Mouse (Mus musculus) layer of hippocampus, adult 18-20 months (tissue): Measurements from ENCODE around the gene Rrp12. TPM values are rescaled to one million over a fixed set of nuclear protein-coding genes. Genes with fewer than 3 reads are reported as not detected.
A peak's percentile ranks its signal among the peaks of the same experiment; 100 is the strongest.
"Not testable (repeated sequence)": the region's sequence is repeated elsewhere in the genome, so short reads cannot be mapped to it uniquely, and the experiment has no call there.

ENCODE experiments used
- DNase-seq, 2 experiments: peaks; one replicate each; pipeline ENCODE4 v3.0.0; 2022; ENCODE audit warnings: low spot score in 2 of 2
- total RNA-seq, 2 experiments: library from RNA; stranded (reverse); gene quantifications; 2 replicates each; pipeline ENCODE4 v1.2.3; 2021

Rrp12 gene
- total RNA-seq, 2 experiments from 2014 or later = 31.8 to 32.2 TPM

DNA sequence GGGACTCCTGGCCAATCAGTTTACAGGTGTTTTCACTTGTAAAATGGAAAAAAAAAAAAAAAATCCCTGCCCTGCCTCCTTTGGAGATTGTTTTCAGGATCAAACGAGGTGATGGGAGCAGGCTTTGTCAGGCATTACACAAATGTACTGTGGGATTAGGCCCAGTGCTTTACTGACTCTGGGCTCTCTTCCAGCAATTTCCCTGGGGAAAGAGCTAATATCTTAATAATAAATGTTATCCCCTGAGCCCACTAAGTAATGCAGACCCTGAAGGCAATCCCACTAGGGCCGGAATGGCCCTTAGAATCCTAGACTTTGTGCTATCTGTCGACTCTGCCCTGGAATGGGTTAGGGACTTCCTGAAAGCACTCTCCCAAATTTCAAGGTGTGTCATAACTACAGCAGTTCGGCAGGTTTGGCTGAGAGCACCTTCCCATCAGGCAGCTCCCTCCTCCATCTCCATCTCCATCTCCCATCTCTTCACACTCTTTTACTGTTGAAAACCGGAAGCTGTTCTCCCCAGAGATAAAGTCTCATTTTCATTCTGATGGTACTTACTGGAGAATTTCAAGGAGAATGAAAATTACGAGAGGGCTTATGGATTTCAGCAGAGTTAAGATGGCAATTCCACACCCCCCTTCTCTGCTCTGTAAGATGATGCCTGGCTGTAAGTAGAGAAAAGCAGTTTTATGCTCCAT is 45.8 kb downstream of the Rrp12 start:
- no peak for DNase-seq

DNA sequence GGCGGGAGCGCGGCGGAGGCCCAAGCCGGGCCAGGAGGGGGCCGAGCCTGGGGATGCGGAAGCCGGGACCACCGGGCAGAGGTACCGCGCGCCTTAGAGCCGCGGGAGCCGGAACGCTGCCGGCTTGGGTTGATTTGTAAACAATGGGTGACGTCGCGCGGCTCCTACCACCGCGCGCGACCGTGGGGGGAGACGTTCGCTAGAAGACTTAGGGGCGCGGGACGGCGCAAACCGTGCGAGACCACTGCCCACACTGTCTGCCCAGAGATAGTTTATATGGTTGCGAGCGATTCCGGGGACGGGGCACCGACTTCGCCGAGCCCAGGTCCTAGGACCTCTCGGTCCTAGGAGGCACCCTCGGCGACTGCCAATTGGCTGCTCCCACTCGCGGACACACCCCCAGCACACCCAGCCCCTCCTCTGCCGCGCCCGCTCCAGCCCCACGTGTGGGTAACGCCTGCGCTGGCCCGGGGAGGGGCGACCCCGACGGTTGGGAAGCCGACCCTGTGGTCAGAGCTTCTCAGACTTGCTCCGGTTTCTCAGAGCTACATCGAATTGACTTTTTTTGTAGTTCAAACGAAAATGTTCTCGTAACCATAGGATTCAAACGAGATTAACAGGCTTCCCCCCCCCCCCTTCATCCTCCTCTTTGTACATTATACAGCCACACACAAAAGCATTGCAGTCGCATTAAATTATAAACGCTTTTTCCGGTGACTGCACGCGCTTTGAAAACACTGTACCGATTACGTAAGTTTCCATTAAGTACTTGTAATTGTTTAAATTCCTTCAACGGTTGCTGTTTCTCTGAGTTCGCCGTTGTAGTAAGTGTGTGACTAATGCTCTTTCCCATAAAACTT is 47.8 kb downstream of the Rrp12 start, which contains the start of gene Frat2:
TSS of gene Frat2 (minus strand) at position 141 of the 860 bp plus-strand sequence.
- DNase-seq = peak; percentile 82 to 91

DNA sequence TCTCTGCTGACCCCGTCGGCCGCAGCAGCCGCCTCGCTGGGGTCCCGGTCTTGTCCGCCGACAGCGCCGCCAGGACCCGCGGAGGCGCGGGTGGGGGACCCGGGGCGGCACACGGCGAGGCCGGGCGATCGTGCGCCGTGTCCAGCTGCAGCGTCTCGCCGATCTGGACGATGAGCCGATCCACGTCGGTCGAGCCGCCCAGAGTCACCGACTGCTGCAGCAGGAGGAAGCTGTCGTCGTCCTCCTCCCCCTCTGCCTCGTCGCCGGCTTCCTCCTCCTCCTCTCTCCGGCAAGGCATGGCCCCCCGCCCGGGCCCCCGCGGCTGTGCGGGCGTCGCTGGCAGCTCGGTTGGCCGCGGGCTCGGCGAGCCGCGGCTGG is 48.4 kb downstream of the Rrp12 start:
- DNase-seq = not testable (repeated sequence)

DNA sequence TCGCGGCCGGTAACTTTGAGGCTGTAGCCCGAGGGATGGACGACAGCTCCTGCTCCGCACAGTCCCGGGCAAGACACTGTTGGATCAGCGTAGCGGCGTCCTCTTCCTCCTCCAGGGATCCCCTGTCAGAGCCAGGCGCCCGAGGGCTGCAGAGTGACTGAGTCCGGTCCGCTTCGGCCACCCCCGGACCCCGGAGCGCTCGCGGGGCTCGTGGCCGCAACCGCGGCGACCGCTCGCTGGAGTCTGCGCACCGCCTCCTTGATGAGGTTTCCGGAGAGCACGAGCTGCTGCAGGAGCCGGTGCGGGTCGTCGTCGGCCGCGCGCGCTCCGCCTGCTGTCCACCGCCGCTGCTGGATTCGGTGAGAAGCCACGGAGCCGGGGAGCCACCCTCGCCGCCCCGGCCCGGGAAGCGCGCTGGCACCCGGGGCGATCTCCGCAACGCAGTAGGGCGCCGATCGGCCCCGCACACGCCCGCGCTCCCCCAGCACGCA is 48.8 kb downstream of the Rrp12 start:
- DNase-seq = peak; percentile 30 to 35

DNA sequence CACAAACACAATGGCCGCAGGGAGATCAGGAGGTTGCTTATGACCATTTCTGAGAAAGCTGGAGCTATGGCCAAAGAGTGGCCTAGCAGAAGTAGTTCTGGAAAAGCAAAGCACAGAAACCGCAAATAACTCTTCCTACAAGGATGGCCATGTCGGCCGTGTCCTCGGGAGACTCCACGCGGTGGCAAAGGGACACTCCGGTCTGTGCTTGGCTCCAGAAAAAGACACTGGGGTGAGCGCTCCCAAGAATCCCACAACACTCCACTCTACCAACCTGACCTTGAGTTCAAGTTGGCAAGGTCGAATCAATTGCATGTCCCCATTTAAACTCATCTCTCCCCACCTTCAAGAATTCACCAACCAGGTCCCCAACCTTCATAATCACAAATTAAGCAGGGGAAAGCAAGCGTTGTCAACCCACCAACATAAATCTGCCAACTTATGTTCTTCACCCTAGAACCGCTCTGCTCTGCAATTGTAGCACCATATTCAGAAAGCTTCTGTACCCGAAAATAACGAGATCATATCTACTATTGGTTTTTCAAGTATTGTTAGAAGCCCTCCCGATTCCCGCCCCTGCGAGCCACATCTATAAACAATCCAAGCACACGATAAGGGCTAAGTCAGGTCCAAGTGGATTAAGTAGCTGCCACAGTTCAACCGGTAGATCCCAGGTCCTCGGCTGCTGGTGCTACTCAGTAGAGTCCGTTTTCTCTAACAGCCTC is 49.4 kb downstream of the Rrp12 start:
- DNase-seq = no peak

DNA sequence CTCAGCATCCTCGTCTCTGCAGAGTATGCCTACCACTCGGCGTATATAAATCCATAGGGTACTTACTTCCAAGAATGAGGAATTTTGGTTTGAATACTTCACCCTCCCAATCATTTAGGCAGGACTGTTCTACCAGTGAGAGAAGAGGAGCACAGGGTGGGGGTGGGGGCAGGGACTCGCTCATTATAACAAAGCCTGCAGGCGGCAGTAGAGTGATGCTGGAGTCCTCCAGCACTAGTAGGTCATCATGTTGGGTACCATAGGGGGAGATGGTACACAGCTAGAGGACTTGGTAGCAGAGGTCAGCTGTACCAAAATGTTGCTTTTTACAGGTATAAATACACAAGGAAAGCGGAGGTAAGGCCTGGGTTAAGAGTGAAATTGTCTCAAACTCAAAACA is 51.6 kb downstream of the Rrp12 start:
- no peak for DNase-seq

DNA sequence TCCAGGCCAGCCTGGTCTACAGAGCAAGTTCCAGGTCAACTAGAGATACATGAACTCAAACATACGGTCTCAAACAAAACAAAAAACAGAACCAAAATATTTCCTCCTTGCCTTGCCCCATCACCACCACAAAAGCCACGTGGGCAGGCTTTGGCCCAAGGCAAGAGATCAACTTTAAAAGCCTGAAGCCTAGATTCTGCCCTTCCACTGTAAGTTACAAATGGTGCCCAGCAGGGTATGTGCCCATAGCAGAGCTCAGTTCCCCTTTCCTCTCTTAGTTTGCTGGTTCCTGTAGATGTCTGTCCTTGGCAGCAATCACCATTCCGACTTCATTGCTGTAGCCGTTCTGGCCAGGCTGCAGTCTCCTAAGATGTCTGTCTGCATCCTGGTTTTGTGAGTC is 53.3 kb downstream of the Rrp12 start:
- no peak for DNase-seq

DNA sequence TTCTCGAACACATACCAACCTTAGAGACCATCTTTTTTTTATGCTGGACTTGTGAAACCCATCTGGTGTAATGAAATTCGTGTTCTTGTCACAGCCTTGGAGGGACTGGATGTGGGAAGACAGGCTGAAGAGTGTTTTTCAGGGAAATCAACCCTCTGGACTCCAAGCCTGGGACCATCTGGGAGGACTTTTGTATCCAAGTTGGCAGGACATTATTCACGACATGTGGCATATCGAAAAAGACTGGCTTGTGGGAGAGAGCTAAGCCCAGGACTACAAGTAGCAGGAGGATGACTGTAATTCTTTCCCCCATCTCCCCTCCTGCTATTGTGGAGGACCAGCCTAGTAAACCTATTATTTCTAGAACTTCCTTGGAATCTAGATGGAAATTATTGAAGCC is 53.8 kb downstream of the Rrp12 start:
- no peak for DNase-seq

DNA sequence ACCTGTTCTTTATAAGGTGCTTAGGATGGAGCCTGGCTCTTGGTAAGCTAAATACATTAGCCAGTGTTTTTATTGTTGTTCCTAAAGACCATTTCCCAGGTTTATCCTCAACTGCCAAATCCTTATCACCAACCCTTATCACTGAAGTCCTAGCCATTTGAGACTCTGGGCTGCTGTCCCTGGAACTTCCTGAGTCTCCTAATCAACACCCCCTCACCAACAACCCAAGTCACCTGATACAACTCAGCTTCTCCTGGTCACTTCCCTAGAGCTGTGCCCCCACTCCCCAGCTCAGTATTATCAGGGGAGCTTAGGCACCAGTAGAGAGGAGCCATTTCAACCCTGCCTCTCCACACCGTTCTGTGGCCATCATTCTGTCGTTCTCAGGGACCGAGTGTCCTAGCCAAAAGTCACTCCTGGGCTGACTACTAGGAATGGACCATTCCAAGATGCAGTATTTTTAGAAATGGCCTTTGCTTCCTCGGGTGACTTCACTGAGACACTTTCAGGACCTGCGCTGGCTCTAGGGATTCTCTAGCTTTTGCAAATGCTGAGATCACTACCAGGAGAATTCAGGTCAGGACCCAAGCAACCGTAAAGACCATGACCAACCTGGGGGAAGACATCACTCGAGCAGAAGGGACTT is 54.7 kb downstream of the Rrp12 start:
- no peak for DNase-seq

DNA sequence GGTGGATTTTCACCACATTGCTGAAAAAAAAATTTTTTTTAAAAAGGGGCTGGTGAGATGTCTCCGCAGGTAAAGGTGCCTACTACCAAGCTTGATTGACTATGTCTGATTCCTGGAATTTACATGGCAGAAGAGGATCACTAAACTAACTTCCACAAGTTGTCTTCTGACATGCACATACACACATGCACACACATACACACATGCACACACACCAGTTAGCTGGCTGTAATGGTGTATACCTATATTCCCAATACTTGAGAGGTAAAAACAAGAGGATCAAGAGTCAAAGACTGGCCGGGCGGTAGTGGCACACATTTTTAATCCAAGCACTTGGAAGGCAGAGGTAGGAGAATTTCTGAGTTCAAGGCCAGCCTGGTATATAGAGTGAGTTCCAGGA is 56.3 kb downstream of the Rrp12 start:
- DNase-seq = no peak

DNA sequence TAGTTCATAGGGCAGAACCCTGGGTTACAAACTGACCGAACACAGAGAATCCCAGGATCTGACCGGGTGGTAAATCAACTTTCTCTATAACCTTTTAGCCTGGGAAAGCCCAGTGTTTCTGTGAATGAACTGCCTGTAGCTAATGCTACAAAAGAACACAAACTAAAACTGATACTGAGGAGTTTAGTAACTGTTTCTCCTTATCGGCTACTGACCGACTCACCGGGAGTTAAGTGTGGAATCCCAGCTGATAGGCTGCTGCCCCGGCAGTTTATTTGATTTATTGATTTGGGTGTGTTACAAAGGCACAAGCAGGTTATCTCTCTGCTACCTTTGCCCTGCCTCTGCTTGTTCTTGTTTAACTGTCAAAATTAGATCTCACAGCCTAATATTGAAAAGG is 57.2 kb downstream of the Rrp12 start:
- no peak for DNase-seq

DNA sequence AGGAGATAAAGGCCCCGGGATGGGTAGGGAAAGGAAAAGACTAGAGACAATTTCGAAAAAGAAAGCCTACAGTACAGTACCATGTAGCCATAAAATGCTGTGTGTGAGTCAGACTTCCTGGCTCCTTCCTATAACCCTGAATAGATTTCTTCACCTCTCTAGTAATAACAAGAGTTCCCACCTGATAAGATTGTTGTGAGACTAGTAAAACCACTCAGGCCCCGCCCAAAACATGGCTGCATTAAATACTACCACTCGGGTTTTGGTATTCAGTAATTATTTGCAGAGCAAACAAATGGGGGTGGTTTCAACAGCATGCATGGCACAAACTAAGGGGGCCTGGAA is 58.1 kb downstream of the Rrp12 start:
- DNase-seq = no peak

DNA sequence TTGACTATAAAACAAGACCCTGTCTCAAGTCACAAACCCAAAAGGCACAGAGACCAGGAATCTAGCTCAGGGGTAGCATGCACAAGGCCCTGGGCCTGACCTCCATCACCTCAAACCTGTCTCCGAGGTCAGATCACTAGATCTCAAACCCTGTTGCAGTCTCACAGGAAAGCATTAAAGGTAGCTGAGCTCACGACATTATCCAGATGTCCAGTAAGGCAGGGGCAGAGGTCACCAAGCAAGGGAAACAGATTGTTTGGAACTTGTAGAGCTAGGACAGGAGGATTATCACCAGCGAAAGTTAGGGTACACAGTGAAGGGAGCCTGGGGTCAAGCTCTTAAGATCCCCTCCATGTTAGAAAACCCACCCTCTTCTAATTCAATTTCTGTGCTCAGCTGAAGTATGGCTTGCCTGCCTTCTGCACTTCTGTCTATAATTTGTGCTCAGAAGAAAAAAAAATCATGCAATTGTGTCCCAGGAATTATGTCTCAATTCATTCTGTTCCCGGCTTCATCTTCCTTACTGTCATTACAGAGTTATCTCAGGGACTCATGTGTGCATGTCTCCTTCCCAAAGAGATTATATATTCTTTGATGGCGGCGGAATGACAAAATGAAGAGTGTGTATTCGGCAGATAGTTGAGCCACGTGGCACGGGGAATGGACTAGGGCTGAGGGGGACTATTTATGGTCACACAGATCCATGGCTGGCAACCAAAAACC is 58.6 kb downstream of the Rrp12 start:
- no peak for DNase-seq

DNA sequence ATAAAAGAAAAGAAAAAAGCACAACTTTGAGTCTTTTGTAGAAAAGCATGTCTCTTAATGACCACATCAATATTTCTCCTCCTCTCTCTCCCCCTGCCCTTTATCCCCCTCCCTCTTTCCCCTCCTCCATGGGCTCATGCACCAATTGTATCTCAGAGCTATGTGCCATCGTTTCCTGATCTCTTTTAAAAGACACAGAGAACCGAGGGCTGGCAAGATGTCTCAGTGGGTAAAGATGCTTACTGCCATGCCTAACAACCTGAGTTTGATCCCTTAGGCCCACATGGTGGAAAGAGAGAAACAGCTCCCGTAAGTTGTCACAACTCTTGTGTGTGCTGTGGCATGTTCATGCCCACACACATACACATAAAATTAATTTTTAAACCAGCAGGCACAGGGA is 59.3 kb downstream of the Rrp12 start:
- no peak for DNase-seq

DNA sequence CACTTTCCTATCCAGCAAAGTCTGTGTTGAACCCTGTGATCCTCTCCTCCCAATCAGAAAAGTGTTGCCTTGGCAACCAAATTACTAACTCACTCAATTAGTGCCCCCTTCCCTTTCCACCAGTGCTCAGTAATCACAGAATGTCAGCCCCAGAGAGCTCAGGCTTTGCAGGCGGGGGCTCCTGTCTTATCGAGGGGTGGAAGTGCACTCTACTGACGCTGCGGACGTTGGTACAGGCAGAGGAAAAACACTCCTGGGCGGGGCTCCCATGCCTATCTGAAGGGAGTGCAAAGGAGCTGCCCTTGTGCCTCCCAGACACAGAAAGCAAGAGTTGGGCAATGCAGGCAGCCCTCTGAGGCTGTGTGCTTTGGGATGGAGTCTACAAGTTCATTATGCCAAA is 60.2 kb downstream of the Rrp12 start:
- DNase-seq = peak; percentile 57 to 77

DNA sequence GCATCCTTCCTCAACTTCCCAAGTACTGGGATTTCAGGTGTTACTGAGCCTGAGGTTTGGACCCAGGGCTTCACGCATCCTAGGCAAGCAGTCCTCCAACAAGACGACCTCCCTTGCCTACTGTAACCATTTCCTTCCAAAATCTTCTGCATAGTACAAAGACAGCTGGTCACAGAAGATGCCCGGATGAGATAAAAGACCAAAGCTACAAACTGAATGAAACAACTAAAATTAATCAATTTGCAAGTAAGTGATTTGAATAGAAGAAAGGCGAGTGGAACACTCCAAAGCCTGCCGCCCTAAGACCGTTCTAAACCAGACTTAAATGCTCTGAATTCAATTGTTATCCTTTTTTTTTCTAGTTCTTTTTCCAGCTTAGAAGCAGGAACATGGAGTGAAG is 60.6 kb downstream of the Rrp12 start:
- DNase-seq = no peak

DNA sequence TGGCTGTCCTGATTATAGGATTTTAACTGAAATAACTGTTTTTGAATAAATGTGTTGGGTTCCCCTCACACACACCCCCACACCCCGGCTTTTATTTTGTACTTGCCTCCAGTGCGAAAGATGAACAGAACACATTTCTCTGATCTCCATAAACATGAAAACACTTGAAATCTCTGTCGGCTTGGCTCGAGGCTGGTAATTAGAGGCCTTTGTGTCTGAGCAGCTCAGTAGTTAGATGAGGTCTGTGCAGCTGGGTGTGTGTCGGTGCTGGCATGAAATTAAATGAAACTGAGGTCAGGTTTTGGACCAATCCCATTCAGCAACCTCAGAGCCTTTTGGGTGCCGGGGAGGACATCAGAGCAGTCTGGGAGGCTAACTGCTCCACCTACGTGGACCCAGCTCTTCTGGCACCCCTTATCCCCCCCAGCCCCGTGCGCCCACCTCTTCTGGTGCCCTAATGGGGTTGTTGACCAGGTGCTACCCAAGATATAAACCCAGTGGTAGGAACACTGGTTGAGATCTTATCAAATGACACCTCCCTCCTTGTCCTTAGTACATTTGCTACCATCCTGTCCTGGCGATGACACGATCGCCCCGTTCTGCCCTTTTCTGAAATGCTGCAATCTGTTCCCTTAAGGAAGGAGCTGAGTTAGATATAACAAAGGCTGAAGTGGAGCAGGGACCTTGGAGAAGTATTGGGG is 63.3 kb downstream of the Rrp12 start:
- peak in 1 of 2 experiments; percentile 44 for DNase-seq

DNA sequence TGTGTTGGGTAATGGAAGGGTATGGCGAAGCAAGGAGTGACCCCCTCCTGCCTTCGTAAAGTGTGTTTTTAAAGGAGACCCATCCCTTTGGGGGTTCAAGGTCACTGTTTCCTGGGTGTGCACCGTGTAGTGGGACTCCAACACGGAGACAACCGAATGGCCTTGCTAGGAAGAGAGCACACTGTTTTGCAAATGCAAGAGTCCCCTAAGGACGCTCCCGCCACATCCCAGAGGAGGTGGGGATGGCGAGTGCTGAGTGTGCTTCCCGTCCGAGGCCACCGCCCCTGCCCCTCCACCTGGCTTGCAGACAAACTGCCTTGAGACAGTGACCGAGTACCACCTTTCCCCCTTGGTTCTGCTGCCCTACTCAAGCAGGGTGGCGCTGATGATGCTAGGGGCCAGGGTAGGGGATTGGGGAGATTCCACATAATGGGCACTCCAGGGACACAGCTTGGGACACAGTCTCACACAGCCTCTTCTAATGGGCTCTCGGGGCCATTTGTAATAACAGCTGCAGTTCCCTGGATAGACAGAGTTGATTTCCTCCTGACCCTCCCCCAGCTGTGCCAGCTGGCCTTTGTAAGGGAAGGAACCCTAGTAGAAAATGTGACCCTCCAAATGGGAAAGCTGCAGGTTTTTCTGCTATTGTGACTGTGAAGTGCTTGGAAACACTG is 64.1 kb downstream of the Rrp12 start:
- DNase-seq = peak in 1 of 2 experiments; percentile 9

DNA sequence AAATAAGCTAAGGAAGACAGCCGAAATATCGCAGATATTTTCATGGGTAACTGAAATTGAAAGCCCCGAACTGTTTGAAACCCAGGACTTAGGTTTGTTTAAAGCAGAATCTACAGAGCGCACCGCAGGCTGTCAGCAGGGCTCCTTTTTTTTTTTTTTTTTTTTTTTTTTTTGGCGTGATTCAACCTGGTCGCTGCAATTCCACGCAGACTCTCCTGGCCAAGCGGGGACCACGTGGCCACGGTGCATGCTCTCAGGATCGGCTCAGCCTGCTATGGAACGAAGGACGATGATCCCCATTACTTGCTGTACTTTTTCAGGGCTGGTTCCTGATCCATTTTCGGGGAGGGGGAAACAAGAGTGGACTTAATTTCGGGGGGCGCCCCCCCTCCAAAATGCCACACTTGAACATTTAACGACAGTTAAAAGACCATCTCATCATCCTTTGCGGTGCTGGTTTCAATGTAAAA is 64.8 kb downstream of the Rrp12 start:
- DNase-seq = peak in 1 of 2 experiments; percentile 53
